Mouse (Mus musculus) erythroblast, adult 5-6 weeks (primary cell): ENCODE measurements around the gene Ass1. TPM values are rescaled to one million over a fixed set of nuclear protein-coding genes. Genes with fewer than 3 reads are reported as not detected.

Experiments used
- ATAC-seq: replicated peaks from 2 replicates; pipeline ENCODE4 v1.8.0; 2016; ENCODE audit warnings: moderate number of reproducible peaks, mild to moderate bottlenecking, moderate TSS enrichment, inconsistent platforms; ENCODE audit not compliant: poor library complexity, low FRiP score, severe bottlenecking
- total RNA-seq, 2 experiments: library from RNA; stranded (forward) in 1 of 2; stranded (reverse) in 1 of 2; fragments of 150-400 nt in 1 of 2; fragments of 200-764, 138-1000 nt in 1 of 2; gene quantifications; 2 replicates each; pipeline versions ENCODE4 v1.2.3 to v1.2.4; 2015 to 2017; ENCODE audit warnings: low replicate concordance in 2 of 2

Gene Ass1
- total RNA-seq, 2 experiments from 2014 or later: 3.7 to 33.2 TPM

GRCm38 (mm10) chr2:31477234-31478161 lies 7.5 kb downstream of the Ass1 start:
- no peak for ATAC-seq

GRCm38 (mm10) chr2:31482914-31483575 lies 13.0 kb downstream of the Ass1 start:
- ATAC-seq: peak; percentile 75

GRCm38 (mm10) chr2:31484187-31484586 lies 14.2 kb downstream of the Ass1 start:
- ATAC-seq: no peak

- ATAC-seq: no peak
Measured at GRCm38 (mm10) chr2:31489166-31489565, 19.2 kb downstream of the Ass1 start.

GRCm38 (mm10) chr2:31490556-31490955 lies 20.5 kb downstream of the Ass1 start:
- no peak for ATAC-seq

GRCm38 (mm10) chr2:31492308-31492707 lies 22.3 kb downstream of the Ass1 start:
- no peak for ATAC-seq

- no peak for ATAC-seq
Measured at GRCm38 (mm10) chr2:31493243-31493642, 23.2 kb downstream of the Ass1 start.

DNA sequence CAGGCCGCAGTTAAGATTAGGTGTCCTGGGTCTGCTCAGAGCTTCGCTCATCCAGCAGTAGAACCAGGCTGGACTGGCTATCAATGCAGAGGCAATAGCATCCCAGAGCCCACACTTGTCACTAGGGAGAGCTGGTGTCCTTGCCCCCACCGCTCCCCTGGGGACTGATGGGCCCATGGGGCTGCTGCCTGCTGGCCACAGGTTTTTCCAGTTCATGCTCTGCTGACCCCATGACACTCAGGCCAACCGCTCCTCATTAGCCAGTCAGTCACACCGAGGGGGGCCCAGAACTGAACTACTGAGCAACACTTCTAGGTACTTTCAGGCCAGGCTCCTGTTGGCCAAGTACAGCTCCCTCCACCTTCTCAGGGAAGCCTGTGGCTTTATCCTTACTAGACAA lies 24.3 kb downstream of the Ass1 start:
- ATAC-seq: no peak

DNA sequence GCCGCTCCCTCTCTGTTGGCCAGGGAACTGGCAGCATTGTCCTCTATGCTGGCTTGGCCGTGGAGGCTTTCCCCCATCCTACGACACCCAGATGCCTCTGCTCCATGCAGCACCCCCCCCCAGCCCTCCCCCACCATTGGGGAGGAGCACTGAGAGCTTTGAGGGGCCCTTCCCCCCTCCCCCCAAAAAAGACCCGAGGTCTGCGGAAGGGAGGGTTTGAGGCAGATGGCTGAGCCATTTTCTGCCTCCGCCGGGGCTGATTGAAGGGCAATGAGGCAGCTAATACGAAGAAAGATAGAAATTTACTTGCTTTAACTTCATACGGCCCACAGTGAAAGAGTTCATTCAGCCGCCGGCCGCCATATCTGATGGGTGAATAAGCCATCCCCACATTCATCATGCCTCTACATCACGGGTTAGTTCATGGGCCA lies 25.1 kb downstream of the Ass1 start:
- no peak for ATAC-seq

GRCm38 (mm10) chr2:31496141-31496540 lies 26.1 kb downstream of the Ass1 start:
- ATAC-seq: no peak

DNA sequence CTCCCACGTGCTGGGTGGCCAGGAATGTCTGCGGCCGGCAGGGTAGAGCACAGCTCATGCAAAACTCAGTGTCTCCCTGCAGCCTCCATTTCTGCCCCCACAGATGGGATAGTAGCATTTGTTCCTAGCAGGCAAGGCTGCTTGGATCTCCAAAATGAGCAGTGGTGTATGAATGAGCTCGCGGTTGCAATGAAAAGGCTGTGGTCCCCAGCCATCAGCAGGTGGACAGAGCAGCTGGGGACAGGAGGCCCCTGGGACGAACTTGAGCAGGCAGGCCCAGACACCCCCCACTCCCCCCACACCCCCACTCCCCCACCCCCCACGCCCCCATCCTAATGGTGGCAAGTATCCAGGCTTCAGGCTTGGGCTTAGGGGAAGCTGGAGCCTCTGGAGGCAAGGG lies 27.1 kb downstream of the Ass1 start:
- ATAC-seq: no peak

- no peak for ATAC-seq
Measured at GRCm38 (mm10) chr2:31497635-31498034, 27.6 kb downstream of the Ass1 start.

DNA sequence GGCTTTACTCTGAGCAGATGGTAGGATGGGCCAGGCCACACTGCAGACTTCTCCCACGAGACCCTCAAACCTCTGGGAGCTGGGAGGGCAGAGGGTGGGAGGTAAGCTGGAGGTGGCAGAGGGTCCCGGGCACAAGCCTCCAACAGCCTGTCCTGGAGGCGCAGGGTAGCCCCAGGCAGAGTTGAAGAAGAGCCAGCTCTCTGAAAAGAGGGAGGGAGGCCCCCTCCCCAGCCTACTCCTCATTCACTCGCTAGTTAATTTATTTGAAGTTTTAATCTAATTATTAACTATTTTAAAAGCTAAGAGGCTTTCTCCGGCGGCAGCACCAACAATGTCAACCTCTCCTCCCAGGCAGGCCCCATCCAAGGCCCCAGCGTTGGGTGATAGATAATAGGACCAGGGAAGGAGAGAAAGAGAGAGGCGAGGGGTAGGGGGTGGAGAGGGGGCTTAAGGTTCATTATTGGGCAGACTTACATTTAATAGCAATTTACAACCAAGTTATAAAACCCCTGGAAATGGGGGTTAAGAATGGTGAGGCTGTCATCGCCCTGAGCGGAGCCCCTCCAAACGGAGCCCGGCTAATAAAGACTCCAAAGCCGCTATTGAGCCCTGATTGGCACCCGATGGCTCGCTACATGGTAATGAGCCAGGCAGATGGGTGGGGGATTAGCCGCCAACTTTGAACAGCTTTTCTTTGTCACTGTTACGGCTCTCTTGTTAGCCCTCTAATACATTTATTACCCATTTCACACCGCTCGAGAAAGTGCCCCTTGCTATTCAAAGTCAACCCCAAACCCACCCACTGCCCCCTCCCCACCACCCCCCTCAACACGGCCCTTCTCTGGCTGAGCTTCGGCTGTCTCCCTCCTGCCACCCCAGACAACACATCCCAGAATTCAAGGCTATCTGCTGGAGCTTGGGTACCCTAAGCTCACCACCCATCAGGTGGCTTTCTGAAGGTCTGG lies 29.6 kb downstream of the Ass1 start:
- ATAC-seq: no peak

DNA sequence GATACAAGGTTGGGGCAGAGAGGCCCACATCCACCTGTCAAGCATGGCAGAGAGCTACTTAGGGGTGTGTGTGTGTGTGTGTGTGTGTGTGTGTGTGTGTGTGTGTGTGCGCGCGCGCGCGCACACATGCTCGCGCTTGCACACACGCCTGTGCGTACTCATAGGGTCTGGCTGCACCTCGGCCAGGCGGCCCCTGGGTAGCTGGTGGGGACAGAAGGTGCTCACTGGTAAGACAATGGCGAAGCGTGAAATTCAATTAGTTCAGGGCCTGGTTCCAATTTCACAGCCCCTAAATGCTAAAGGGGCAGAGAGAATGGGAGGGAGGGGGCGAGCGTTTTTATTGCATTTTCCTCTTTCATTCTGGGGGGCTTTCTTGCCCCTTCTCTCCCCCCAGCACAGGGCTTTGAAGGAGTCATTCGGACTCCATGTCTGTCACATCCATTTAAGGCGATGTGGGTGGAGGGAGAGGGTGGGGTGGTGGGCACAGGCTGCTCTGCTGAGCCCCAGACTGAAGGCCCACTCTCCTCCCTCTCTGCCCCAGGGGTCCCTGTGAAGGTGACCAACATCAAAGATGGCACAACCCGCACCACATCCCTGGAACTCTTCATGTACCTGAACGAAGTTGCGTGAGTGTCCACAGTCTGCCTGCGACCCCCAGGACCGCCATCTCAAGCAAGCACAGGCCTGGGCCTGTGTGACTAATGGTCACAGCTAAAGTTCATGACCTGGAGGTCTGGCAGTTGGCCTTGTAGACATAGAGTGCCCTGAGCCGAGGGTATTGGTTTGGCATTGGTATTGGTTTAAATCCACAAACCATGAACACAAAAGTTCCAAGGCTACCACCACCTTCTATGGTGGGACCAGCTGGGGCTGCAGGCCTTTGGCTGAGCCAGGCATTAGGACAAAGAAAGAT lies 30.5 kb downstream of the Ass1 start:
- no peak for ATAC-seq

- ATAC-seq: no peak
Measured at GRCm38 (mm10) chr2:31501448-31502130, 31.6 kb downstream of the Ass1 start.

GRCm38 (mm10) chr2:31502616-31503522 lies 32.9 kb downstream of the Ass1 start:
- ATAC-seq: no peak

DNA sequence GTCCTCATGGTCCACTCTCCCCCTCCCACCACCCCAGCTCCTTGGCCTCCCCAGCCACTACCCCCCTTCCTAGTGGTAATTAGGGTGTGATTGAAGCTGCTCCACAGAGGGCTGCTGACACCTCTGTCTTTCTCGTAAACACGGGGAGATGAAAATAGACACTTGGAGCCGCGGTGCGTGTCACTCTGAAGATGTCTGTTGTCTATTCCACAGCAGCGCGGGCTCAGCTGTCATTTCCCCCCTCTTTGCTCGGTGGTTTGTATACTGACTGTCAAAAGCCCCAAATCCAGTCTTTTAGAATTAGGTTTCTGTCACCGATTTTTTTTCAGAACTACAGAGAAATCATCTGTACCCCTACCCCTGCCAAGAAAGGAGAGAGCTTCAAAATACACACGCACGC lies 35.5 kb downstream of the Ass1 start:
- no peak for ATAC-seq
